Mouse (Mus musculus): ENCODE data around the gene Spocd1.

Gene Spocd1

GRCm38 (mm10) chr4:130002157-130002556 lies 73.1 kb downstream of the Spocd1 start:
- no peak for DNase-seq (ENCODE audit: low read depth, low spot score)

GRCm38 (mm10) chr4:130005593-130005992 lies 76.5 kb downstream of the Spocd1 start:
- DNase-seq (ENCODE audit: low read depth, low spot score), result no peak

- DNase-seq (ENCODE audit: low read depth, low spot score), result no peak
Observed at GRCm38 (mm10) chr4:130006533-130006932, 77.5 kb downstream of the Spocd1 start.

Data from brain, embryonic 18.5 days (tissue).